Mouse (Mus musculus) right cerebral cortex, adult 2 months (tissue): ENCODE measurements around the gene Stk36.

ENCODE experiments used
- DNase-seq, 2 experiments: peaks; one replicate each; pipeline ENCODE4 v3.0.0; 2021 to 2022; ENCODE audit warnings: low spot score in 2 of 2

Stk36 gene

GRCm38 (mm10) chr1:74668371-74668770 lies 67.1 kb downstream of the Stk36 start:
- no peak for DNase-seq

- no peak for DNase-seq
These were observed 71.5 kb downstream of the Stk36 start for GRCm38 (mm10) chr1:74672731-74673130.

- no peak for DNase-seq
These were observed 75.6 kb downstream of the Stk36 start for GRCm38 (mm10) chr1:74676863-74677262.

- DNase-seq: no peak
These were observed 76.6 kb downstream of the Stk36 start for GRCm38 (mm10) chr1:74677843-74678242.
